Mouse (Mus musculus) kidney, adult 18-20 months (tissue): ENCODE results near the gene Nfkbib.
A peak's percentile ranks its signal among the peaks of the same experiment; 100 is the strongest.

Experiments used
- DNase-seq: peaks from one replicate; pipeline ENCODE4 v3.0.0; 2021

The Nfkbib gene

DNA sequence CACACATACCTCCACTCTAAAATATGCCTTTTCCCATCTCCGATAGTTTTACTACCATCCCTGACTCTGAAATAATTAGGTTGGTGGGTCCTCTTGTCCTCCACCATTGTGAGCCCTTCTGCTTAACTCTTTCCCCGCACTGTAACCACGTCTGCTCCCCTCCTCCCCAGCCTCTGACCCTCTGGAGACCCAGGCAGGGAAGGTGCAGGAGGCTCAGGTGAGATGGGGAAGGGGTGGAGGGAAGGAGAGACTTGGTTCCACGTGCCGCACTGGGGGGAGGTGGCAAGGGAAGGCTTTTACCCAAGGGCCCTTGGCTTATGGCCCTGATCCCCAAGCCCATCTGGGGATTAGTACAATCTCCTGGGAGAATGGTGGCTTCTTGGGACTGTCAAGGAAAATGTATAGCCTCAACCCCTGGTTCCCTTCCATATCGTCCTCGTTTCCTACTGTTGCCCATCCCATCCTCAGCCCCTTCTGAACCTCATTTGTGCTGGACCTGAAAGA lies at the start of gene Nfkbib:
TSS of gene Nfkbib (minus strand) at position 51 of the 504 bp plus-strand sequence.
- no peak for DNase-seq

DNA sequence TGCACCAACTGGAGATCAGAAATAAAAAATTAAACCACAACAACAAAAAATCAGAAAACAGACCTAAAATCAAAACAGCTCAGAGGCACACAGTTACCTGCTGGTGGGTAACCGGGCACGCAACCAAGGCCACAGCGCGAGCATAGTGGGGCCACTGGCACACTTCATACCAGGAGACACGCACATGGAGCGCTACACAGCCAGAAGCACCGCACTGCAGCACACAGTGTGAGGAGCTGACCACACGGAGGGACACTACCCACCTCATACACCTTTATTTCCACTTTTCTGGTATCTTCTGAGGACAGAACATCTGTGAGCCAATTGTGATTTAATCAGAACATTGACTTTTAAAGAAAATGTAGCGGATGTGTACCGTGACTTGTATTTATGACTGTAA lies 49.6 kb upstream of the Nfkbib start:
- DNase-seq = no peak

DNA sequence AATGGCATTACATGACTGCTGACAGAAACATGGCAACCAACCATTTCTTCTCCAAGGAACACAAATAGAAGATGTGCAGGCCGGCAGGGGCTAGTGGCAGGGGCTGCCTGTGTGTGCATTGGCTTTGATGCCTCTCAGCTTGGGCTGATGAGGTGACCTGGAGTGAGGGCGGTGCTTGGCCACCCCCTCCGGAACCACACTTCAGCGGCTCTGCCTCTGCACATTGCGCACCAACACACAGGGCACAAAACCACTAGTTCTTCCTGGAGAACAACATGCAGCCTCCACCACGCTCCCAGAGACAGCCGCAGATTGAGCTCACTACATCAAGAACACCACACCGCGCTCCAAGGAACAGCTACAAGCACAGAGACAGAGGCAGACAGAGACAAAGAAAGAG lies 48.9 kb upstream of the Nfkbib start:
- no peak for DNase-seq

DNA sequence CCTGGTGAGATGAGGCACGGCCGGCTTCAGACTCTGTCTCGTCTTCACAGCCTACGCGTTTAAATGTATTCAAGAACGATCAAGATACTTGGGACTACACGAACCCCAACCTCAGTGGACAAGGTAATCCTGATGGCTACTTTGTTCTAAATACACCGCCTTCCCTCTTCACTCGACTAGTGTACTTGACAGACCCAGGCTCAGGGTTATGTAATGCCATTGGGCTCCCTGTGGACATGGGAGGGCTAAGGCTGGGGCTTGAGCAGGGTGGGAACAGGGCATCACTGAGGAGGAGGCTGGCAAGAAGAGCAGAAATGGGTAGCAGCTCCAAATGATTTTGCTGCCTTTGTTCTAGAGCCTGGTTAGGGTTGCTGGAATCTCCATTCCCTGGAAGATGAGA lies 47.9 kb upstream of the Nfkbib start:
- DNase-seq = no peak

DNA sequence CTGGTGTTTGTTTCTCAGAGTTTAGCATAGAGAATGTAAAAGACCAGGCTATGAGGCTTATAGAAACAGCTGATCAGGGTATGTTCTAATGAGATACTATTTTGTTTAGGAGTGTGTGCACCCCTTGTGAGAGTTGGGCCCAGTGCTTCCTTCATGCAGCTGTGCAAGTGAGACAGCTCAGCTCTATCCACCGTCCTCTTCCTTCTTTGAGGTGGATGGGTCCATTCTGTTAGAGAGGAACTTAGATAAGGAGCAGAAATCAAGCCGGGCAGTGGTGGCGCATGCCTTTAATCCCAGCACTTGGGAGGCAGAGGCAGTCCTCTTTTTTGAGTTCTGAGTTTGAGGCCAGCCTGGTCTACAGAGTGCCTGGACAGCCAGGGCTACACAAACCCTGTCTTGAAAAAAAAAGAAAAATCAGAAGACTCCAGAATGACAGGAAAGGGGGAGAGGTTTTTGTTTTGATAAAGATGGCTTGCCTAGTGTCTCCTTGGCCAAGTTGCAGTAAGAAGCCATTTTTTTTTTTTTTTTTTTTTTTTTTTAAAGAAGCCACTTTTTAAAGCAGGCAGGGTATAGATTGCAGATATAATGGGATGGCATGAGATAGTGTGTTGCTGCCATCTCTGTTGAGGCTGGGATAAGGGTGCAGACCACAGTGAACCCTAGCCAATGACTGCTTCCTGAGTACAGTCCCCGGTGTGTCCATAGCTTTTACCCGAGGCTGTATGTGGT lies 47.2 kb upstream of the Nfkbib start:
- DNase-seq = no peak

DNA sequence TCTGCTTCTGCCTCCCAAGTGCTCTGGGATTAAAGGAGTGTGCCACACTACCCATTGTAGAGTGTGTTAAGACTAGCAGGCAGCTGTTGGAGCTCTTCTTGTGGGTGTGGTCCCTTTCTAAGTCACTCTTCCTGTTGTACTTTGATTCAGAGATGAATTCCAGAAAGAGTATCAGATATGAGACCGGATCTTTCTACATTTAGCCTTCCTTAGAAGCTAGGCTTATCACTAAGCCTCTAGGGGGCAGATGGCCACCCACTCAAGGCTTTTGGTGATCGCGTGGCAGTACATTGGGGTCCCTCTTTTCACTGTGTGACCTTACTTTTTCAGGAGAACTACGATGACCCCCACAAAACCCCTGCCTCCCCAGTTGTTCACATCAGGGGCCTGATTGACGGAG lies 45.6 kb upstream of the Nfkbib start:
- DNase-seq = no peak

DNA sequence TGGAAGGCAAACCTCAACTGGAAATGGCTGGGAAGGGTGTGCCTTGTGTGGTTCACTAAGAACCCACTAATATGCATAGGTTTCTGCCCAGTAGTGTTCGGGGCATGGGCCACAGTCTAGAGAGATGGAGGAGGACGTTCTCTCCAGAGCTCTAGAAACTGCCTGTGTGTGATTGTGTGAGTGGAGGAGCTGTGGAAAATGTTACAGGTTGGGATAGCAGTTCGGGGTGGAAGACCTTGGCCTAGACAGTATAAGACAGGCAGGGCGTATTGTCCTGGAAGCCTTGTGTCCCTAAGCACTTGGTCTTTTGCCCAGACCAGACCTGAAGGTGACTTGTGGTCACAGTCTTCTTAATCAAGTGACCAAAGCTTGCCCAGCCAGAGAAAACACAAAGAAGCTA lies 45.1 kb upstream of the Nfkbib start:
- DNase-seq = peak; percentile 31

DNA sequence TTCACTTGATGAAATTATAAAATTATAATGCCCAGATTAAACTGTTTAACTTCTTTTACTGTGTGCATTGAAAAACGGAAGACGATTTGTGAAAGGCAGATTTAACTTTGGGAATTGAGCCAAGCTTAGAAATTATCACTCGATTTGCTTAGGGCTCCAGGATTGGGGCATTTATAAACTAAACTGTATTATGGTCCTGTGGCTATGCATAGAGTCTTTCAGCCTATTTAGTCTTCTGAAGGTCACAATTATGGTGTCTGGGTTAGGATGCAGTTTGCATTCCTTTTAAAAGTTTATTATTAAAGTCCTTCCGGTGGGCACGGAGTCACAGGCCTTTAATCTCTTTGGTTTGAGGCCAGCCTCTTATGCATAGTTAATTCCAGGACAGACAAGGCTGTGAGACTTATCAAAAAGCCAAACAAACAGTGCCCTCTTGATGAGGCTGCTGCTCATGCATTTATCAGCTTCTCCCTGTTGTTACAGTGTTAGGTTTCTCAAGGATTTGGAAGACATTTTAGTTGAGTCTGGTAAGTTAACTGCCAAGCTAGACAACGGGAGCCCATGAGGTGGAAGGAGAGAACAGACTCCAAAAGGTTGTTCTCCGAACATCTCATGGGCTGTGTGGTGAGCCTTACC lies 44.4 kb upstream of the Nfkbib start:
- no peak for DNase-seq

DNA sequence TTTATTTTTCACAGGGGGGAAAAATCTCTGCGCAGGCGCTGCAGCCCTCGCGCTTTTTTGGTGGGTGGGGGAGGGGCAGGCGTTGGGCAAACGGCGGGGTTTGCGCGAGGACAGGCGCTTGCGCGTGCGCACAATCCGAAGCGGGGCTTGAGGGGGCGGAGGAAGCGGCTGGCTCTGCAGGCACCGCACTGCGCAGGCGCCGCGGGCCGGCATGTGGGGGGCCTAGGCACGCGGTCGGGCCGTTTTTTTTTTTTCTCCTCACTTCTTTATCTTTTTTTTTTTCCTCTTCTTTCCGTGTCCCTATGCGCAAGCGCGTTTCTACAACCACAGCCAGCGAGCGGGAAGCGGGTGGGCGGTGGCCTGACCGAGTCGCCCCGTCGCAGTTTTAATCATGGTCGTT lies 43.9 kb upstream of the Nfkbib start:
- peak; percentile 90 for DNase-seq

DNA sequence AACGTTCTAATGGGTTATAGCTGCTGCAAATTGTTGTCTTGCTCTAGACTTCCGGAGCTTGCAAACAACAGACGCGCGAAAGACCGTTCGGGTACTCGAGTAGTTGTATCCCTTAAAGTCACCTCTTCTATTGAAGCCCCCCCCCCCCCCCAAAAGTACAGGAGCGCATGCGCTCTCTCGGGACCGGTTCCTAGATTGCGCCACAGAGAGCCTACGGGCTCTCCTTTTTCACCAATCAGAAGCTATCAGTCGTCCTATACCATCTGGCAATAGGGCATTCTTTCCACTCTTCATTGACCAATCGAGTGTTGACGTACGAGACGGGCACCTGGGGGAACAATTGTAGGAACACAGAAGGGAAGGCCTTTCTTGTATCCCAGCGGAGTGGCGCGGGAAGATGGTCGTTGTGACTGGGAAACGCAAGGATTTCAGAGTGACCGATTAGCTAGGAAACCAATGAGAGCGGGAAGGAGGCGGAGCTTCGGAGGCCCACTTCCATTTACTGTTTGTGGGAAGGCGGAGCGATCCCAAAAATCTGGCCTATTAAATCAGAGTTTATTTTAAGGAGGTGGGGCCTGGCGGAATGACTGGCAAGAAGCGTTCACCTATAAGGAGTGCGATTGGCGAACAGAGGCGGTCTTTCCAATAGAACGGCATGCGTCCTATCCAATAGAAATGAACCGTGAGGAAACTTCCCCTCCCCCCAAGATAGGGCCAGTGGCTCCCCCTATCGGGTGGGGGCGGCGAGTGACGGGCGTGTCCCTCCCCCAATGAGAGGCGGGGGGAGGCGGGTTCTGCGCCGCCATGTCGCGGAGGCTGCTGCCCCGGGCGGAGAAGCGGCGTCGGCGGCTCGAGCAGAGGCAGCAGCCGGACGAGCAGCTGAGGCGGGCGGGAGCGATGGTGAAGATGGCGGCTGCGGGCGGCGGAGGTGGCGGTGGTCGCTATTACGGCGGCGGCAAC lies 43.1 kb upstream of the Nfkbib start:
- DNase-seq = peak; percentile 98

DNA sequence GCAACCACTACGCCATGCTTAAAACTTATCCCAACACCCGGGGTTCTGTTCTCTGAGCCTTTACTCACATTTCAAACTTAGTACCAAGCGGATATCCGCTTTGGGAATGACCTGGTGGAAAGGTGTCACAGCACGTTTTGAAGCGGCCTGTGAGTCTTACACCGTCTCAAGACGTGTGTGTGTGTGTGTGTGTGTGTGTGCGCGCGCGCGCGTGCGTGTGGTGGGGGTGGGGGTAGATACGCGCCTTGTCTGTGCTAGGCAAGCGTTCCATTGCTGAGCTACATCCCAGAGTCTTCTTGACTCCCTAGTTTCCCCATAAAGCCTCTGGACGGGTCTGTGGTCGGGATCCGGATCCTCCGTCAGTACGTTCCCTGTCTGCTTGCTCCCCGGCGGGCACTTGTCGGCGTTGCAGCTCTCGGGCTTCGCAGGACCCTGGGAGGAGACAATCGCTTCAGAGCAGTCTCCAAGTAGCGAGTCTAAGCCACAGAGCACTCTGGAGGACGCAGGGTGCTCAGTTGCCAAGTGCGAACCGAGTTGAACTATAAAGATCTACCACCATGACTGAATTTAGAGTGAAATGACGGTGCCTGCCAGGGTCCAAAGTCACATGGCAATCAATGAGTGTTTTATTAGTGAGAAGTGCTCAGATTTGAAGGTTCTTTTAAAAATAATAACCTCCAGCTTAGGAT lies 42.2 kb upstream of the Nfkbib start:
- DNase-seq = no peak

DNA sequence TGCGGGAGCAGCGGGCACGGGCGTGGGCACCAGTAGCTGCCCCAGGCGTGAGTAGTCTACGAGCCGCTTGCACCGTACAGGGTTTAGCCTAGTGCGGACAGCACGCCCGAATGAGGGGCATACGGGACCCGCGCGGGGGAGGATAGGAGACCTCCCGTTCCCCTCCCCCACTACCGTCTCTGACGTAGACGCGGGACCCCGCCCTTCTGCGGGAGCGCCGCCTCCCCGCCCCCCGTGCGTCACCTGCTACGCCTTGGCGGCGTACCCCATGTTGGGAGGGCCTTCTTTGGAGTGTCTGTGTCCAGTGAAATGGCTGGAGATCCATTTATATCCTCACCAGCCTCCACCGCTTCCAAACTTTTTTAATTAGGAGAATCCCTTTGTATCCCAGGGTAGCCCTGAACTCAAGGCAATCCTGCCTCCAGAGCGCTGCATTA lies 41.7 kb upstream of the Nfkbib start:
- DNase-seq = peak; percentile 96

DNA sequence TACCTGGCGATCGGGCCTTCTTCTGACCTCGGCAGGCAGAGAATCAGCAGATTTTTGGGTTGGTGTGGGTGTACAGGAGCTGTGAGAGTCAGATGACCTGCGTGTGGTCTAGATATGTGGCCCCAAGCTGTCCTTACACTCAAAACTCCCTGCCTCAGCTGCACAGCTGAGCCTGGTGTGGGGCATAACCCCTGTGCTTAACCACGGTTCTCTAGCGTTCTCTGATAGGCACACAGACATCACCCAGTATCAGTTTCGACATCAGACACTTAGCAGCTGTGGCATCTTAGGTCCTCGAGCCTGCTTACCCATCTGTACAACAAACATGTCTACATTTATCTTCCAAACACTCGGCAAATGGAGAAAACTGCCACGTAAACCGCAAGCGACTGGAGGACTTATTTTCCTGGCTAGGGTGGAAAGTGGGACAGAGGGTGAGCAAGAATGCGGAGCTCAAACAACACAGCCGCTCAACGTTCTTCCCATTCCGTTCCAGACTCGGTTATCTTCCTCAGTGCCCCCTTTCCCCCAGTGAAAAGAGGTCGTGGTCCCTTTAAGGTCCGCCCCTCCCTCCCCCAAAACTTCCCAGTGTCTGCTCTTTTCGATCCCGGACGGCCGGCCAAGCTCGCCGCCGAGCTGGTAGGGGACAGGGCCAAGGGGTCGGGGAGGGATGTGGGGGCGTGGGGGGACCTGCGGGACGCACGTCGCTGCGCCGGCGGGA lies 41.1 kb upstream of the Nfkbib start, which contains the start of gene Hnrnpl:
TSS of gene Hnrnpl (plus strand) at position 321 of the 721 bp plus-strand sequence.
- DNase-seq = no peak

DNA sequence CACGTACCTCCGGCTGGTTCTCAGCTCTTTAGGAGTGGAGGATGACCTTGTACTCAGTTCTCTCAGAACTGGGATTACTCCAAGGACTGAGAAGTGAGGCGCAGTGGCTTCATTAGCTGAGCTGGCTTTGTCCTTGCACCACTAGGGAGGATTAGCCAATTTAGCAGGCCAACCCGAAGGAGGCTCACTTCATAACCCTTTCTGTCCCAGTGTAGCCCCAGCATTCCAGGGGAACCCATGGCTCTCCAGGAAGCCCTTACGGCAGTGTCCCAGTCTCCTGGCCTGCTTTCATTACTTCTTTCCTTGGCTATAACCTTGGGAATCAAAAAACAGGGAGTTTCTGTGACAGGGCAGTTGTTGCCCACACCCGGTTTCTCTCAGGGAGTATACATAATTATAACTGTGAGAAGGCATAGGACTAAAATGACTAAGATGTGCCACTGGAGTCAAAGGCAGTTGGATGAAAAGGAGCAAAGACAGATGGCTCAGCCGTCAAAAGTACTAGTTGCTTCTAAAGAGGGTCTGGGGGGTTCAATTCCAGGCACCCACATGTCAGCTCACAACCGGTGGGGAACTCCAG lies 40.4 kb upstream of the Nfkbib start:
- DNase-seq = peak; percentile 61

DNA sequence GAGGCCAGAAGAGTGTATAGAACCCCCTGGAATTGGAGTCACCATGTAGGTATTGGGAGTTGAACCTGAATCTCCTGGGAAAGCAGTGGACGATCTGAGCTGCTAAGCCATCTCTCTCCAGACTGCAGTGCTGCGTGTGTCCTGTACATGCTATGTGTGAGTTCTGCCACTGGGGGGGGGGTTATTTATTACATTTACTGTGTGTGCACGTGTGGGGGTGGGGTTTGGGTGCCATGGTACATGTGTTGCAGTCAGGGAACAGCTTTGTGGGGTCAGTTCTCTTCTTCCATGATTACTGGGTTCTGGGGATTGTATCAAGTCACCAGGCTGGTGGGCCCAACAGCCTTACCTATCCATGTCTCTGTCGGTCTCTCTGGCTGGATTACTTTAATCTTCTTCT lies 39.6 kb upstream of the Nfkbib start:
- no peak for DNase-seq

DNA sequence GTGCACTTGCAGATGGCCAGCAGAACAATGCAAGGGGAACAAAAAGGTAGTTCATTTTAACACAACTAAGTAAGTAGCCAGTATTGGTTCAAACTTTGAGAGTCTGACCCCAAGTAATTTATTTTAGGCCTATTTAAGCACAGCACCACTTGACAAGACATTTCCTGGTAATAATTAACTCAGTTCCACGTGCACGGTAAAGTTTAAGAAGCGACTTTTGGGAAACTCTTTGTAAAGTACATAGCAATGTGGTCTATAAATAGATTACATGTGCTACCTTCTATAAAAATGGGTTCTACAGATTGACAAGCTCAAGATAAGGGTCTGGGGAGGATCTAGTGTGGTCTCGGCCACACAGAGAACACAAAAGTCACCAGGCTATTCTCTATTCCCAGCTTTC lies 36.4 kb upstream of the Nfkbib start:
- DNase-seq = no peak

DNA sequence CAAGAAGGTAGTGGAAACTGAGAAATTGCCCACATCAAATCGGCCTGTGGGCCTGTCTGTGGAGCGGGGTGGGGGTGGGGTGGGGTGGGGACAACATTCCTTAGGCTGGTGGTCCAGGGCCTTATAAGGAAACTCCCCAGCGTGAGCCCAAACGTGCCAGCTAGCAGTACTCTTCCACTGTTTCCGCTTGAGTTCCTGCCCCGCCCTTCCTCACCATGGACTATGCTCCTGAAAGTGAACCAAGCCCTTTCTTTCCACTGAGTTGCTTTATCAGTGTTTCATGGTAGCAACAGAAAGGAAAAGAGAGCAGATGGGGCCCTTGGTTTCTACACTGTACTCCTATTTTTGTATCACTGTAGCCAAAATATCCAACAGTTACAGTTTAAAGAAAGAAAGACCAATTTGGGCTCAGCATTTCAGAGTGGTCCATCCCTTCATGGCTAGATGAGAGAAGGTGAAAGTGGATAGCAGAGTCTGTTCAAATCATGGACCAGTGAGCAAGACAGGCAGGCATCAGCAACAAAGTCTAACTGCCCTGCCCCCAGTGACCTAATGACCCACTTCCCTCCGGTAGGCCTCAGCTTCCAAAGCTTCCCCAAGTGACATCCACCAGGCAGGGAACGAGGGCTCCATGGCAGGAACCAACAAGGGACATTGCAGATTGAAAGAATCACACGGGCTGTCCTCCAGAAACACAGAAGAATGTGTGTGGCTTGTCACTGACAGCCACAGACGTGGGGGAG lies 35.7 kb upstream of the Nfkbib start:
- DNase-seq = peak; percentile 78

DNA sequence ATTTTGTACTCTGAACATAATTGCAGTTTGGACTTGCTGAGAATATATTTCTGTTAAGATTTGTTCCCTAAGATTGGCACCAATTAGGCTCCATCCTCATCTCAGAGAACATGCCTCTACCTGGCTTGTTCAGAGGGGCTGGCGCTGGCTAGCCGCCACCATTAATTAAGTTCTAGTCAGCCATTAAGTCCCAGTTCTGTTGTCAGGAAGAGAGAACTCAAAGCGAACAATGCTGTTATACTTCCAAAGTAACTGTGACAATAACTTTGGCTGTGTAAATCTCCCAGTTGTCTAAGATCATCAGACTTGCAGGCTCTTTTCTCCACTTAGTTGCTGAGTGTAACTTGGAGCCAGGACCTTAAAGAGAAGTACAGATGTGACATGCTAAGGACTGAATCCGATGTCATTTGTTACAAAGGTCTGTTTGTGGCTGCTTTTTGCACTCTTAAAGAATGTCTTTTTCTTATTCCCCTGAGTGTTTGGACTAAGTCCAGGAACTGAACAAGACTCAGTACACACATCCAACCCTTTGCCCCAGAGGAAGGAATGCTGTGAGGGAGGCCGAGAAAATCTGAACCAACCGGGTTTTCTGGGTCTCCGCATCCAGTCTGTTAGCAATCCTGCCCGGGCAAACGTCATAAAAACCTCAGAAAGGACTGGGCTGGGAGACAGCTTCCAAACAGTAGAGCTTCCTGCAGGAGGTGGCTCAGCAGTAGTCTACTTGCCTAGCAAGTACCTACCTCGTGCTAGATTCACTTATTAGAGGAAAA lies 34.8 kb upstream of the Nfkbib start:
- DNase-seq = peak; percentile 73

DNA sequence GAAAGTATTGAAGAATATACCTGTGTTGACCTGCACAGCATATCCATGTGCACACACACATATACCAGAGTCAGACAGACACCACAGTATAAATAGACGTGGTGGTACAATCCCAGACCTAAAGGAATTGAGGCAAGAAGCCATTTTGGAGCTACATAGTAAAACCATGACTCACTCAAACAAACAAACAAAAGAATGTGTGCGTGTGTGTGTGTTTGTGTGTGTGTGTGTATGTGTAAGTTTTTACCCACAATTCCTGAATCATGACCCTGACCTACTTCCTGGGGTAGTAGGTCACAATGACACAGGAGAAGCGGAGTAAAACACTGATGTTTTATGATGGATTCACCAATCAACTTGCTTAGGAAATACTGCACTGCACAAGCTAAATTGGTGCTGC lies 34.1 kb upstream of the Nfkbib start:
- no peak for DNase-seq

DNA sequence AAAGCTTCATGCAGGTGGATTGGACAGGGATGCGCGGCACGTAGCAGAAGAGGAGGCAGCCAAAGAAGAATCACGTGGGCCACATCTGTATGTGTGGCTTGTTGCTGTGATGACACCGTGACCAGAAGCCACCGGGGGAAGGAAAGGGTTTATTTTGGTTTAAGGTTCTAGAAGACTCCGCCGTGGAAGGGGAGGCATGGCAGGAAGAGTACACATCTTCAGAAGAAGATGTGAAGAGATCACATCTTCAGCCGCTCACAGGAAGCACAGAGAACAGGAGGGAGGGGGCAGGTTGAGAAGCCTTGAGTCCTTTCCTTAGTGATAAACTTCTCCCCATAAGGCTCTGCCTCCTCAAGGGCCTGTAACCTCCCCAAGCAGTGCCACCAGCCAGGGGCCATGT lies 32.7 kb upstream of the Nfkbib start:
- DNase-seq = no peak
